Mouse (Mus musculus): ENCODE measurements around the gene Rdh19. TPM values are rescaled to one million over a fixed set of nuclear protein-coding genes. Genes with fewer than 3 reads are reported as not detected.
"Not testable (repeated sequence)": the region's sequence is repeated elsewhere in the genome, so short reads cannot be mapped to it uniquely, and the experiment has no call there.

Rdh19 gene
- polyA plus RNA-seq, 1 experiment from 2014 or later = not detected

DNA sequence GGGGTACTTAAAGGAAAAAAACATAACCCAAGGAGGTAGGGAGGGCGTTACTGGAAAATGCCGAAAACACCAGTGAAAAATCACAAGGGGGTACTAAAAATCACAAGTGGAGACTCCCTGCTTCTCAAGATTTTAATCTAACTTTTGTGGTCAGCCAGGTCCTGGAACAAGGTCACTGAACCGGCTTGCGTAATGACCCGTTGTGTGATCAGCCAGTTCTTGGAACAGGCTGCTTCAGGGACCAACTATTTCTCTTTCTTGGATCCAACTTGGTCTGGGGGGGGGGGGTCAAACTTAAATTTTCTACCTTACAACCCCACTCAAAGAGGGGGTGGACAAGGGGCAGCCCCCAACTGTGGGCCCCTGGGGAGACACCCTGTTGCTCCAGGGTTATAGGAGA lies 11.9 kb upstream of the Rdh19 start:
- not testable (repeated sequence) for H3K9me3 ChIP-seq; H3K9ac ChIP-seq; H3K27ac ChIP-seq; H3K4me2 ChIP-seq (replicated peaks); H3K4me3 ChIP-seq; H3K4me1 ChIP-seq; ATAC-seq (ENCODE audit: insufficient number of reproducible peaks, insufficient read depth, low FRiP score, low TSS enrichment); H3K36me3 ChIP-seq; H3K27me3 ChIP-seq
- WGBS = 96% methylated on average over 5 of the region's 5 CpGs

DNA sequence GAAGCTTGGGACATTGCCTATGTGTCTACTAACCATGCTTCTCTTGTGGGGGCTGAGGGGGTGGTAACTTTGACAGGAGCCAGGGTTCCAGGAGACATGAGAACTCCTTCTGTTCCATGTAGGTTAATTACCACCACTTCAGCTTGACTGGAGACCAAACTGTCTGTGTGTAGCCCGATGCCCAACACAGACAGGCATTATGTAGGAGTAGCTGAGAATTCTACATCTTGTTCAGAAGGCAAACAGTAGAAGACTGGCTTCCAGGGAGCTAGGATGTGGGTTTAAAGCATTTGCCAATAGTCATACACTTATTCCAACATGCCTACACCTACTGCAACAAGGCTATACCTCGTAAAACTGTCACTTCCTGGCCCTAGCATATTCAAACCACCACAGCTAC lies 11.2 kb upstream of the Rdh19 start:
- no peaks in the 10 kb centered on the region for H3K4me1 ChIP-seq
- 84% methylated on average over 2 of the region's 2 CpGs for WGBS

DNA sequence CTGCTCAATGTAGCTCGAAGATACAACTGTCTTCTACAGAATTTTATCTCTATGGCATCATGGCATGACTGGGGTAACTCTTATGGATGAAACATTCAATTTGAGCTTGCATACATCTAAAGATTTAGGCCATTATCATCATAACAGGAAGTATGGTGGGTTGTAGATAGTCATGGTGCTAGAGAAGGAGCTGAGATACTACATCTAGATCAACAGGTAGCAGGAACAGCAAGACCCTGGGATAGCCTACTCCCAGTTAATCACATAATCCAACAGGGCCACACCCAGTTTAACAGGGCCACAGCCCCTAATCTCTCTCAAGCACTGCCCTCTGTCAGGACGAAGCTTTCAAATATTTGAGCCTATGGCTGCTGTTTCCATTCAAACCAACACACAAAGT lies 9.0 kb upstream of the Rdh19 start:
- WGBS = 68% methylated on average over 2 of the region's 2 CpGs

More for the DNA sequence above, 11.2 kb upstream of the Rdh19 start:
- H3K27ac ChIP-seq = no peak overlapping the region
- no peak overlapping the region for H3K9ac ChIP-seq
- no peak overlapping the region for H3K4me2 ChIP-seq (replicated peaks)
- no peaks in the 10 kb centered on the region for H3K36me3 ChIP-seq
- no peaks in the 10 kb centered on the region for H3K27me3 ChIP-seq
- H3K9me3 ChIP-seq = no peaks in the 10 kb centered on the region
- no peak for ATAC-seq (ENCODE audit: insufficient number of reproducible peaks, insufficient read depth, low FRiP score, low TSS enrichment)
- no peak overlapping the region for H3K4me3 ChIP-seq

DNA sequence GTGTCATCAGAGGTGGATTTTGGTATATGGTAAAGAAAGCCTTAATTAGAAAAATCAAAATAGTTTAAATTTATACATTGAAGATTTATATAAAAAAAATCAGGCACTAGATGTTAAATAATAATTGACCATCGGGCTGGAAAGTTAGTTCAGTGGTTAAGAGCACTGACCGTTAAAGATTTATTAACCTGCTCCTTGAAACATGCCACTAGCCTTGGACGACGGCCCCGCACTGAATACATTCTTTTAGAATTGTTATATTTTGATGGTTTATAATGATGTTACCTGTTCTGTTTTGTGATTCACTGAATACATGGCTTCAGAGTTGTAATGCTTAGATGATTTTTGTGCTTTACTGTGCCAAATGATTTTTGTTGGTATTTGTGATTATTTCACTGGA lies 3.8 kb upstream of the Rdh19 start:
- not testable (repeated sequence) for H3K4me1 ChIP-seq; H3K4me3 ChIP-seq; H3K36me3 ChIP-seq; ATAC-seq (ENCODE audit: insufficient number of reproducible peaks, insufficient read depth, low FRiP score, low TSS enrichment); H3K27ac ChIP-seq; H3K4me2 ChIP-seq (replicated peaks); H3K9ac ChIP-seq; H3K27me3 ChIP-seq; H3K9me3 ChIP-seq
- WGBS = 91% methylated on average over 5 of the region's 5 CpGs

More for the DNA sequence above, 9.0 kb upstream of the Rdh19 start:
- H3K9me3 ChIP-seq = no peaks in the 10 kb centered on the region
- H3K4me2 ChIP-seq (replicated peaks) = no peak overlapping the region
- no peaks in the 10 kb centered on the region for H3K27me3 ChIP-seq
- no peak overlapping the region for H3K27ac ChIP-seq
- ATAC-seq (ENCODE audit: insufficient number of reproducible peaks, insufficient read depth, low FRiP score, low TSS enrichment) = no peak
- no peaks in the 10 kb centered on the region for H3K4me1 ChIP-seq
- H3K4me3 ChIP-seq = no peak overlapping the region
- no peak overlapping the region for H3K9ac ChIP-seq
- no peaks in the 10 kb centered on the region for H3K36me3 ChIP-seq

DNA sequence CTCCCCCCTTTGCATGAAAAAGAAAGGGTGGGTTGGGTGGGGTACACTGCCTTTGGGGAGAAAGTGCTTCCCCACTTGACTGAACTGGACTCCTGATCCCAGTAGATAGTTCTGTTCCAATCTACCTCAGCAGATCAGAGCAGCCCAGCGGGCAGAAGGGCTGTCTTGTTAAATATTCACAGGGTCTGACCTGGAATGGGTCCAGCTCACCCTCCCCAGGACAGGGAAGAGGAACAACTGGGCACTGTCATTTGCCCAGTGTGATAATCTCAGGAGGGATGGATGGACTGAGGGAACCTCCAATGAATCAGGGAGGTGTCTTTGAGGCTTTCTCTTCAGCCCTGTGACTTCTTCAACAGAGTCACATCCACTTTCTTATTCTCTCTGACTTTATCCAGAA lies 1.6 kb upstream of the Rdh19 start:
- no peak overlapping the region for H3K4me3 ChIP-seq
- H3K4me1 ChIP-seq = no peaks in the 10 kb centered on the region
- no peak for ATAC-seq (ENCODE audit: insufficient number of reproducible peaks, insufficient read depth, low FRiP score, low TSS enrichment)
- H3K36me3 ChIP-seq = no peaks in the 10 kb centered on the region
- 69% methylated on average over 1 of the region's 1 CpGs for WGBS
- H3K9me3 ChIP-seq = no peaks in the 10 kb centered on the region
- H3K27ac ChIP-seq = no peak overlapping the region
- no peak overlapping the region for H3K4me2 ChIP-seq (replicated peaks)
- H3K27me3 ChIP-seq = no peaks in the 10 kb centered on the region
- H3K9ac ChIP-seq = no peak overlapping the region

GRCm38 (mm10) chr10:127856376-127856775 lies 6.6 kb downstream of the Rdh19 start:
- Histone ChIP-seq H3K4me3 (no peak overlapping the region), H3K4me2 (replicated peaks) (no peak overlapping the region), H3K9me3 (no peaks in the 10 kb centered on the region), H3K27ac (no peak overlapping the region), H3K9ac (no peak overlapping the region), H3K27me3 (no peaks in the 10 kb centered on the region), H3K4me1 (no peaks in the 10 kb centered on the region), H3K36me3 (no peaks in the 10 kb centered on the region)
- ATAC-seq (ENCODE audit: insufficient number of reproducible peaks, insufficient read depth, low FRiP score, low TSS enrichment) = no peak

DNA sequence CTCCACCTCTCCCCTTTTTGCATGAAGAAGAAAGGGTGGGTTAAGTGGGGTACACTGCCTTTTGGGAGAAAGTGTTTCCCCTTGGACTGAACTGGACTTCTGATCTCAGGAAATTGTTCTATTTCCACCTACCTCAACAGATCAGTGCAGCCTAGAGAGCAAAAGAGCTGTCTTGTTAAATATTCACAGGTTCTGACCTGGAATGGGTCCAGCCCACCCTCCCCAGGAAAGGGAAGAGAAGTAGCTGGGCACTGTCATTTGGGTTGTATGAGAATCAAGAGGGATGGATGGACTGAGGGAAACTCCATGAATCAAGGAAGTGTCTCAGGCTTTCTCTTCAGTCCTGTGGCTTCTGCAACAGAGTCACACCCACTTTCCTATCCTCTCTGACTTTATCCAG lies 15.2 kb downstream of the Rdh19 start:
- no peak overlapping the region for H3K9ac ChIP-seq
- no peak overlapping the region for H3K27ac ChIP-seq
- H3K36me3 ChIP-seq = no peaks in the 10 kb centered on the region
- no peak overlapping the region for H3K4me2 ChIP-seq (replicated peaks)
- no peaks in the 10 kb centered on the region for H3K9me3 ChIP-seq
- no peak overlapping the region for H3K4me3 ChIP-seq
- no peaks in the 10 kb centered on the region for H3K4me1 ChIP-seq
- ATAC-seq (ENCODE audit: insufficient number of reproducible peaks, insufficient read depth, low FRiP score, low TSS enrichment) = no peak
- H3K27me3 ChIP-seq = no peaks in the 10 kb centered on the region

GRCm38 (mm10) chr10:127866232-127866631 lies 16.5 kb downstream of the Rdh19 start, which contains the start of gene Rdh16f2:
Gene Rdh16f2 (plus strand): TSS chr10:127866474.
- Histone ChIP-seq H3K27me3 (no peaks in the 10 kb centered on the region), H3K4me3 (no peak within 1 kb of the TSS), H3K36me3 (no peaks in the 10 kb centered on the region), H3K27ac (no peak within 1 kb of the TSS), H3K4me1 (no peaks in the 10 kb centered on the region), H3K9me3 (no peaks in the 10 kb centered on the region), H3K9ac (no peak within 1 kb of the TSS), H3K4me2 (replicated peaks) (no peak within 1 kb of the TSS)
- WGBS = 87% methylated on average over 3 of the region's 3 CpGs
- ATAC-seq (ENCODE audit: insufficient number of reproducible peaks, insufficient read depth, low FRiP score, low TSS enrichment) = no peak

GRCm38 (mm10) chr10:127872484-127872883 lies 22.8 kb downstream of the Rdh19 start:
- ATAC-seq (ENCODE audit: insufficient number of reproducible peaks, insufficient read depth, low FRiP score, low TSS enrichment) = no peak
- Histone ChIP-seq H3K9me3 (no peaks in the 10 kb centered on the region), H3K4me2 (replicated peaks) (no peak overlapping the region), H3K36me3 (no peaks in the 10 kb centered on the region), H3K4me1 (no peaks in the 10 kb centered on the region), H3K27ac (no peak overlapping the region), H3K4me3 (no peak overlapping the region), H3K9ac (no peak overlapping the region), H3K27me3 (no peaks in the 10 kb centered on the region)
- 69% methylated on average over 4 of the region's 4 CpGs for WGBS

DNA sequence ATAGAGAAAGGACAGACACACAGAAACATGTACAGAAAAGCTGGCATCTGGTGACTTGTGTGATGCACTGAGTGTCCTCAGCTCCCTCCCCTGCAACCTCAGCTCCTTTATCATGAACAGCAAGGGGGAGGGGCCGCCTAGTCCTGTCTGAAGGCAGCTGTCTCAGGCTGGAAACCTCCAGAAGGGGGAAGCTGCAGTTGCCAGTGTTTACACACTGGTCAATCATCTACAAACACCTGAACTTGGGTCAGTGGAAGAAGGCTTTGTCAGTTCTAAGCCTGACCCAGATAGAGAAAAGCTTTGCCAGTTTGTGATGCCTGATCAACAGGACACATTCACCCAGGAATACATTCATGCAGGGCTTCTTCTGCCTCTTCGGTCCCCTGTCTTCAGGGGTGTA lies 28.0 kb downstream of the Rdh19 start:
- no peaks in the 10 kb centered on the region for H3K4me1 ChIP-seq
- 51% methylated on average over 2 of the region's 2 CpGs for WGBS
- H3K27ac ChIP-seq = no peak overlapping the region
- no peaks in the 10 kb centered on the region for H3K9me3 ChIP-seq
- no peaks in the 10 kb centered on the region for H3K27me3 ChIP-seq
- no peaks in the 10 kb centered on the region for H3K36me3 ChIP-seq
- no peak for ATAC-seq (ENCODE audit: insufficient number of reproducible peaks, insufficient read depth, low FRiP score, low TSS enrichment)
- H3K4me3 ChIP-seq = no peak overlapping the region
- H3K9ac ChIP-seq = no peak overlapping the region
- H3K4me2 ChIP-seq (replicated peaks) = no peak overlapping the region

DNA sequence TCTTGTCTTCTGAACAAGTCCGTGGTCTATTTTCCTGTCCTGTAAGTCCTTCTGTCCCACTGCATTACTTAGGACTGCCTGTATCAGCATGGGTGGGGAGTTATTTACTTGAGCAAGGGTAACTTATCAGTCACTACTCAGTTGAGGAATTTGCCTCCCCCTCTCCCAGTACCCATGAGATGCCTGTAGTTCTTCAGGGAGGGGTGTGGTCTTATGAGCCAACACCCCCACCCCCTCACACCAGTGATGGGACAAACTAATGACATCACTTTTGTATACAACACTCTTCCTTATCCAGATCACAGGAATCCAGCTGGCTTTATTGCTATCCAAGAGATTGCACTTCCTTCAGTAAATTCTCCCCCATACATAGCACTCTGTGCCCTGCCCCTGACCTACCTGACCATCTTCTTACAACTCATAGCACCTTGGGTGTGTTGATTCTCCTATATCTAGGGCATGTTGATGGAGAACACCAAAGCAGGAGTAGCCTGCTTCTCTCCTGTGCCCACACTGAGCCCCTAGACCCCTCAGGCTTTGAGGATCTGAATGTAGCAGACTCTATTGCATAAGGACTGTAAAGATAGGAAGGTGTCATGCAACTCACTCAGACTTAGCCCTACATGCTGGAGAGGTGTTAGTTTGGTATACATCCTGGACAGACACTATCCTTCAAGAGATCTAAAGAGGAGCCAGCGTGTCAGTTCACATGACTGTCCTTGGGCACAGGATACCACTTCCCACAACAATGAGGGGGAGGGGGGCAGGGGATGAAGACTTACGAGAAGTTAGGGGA lies 28.7 kb downstream of the Rdh19 start:
- no peaks in the 10 kb centered on the region for H3K27me3 ChIP-seq
- 78% methylated on average over 3 of the region's 3 CpGs for WGBS
- no peaks in the 10 kb centered on the region for H3K36me3 ChIP-seq
- ATAC-seq (ENCODE audit: insufficient number of reproducible peaks, insufficient read depth, low FRiP score, low TSS enrichment) = no peak
- no peak overlapping the region for H3K4me3 ChIP-seq
- no peak overlapping the region for H3K27ac ChIP-seq
- no peak overlapping the region for H3K9ac ChIP-seq
- H3K4me2 ChIP-seq (replicated peaks) = no peak overlapping the region
- H3K9me3 ChIP-seq = no peaks in the 10 kb centered on the region
- H3K4me1 ChIP-seq = no peaks in the 10 kb centered on the region

- Histone ChIP-seq H3K4me3 (no peak overlapping the region), H3K4me2 (replicated peaks) (no peak overlapping the region)
- WGBS = 81% methylated on average over 3 of the region's 3 CpGs
Measured at GRCm38 (mm10) chr10:127879155-127879688, 29.5 kb downstream of the Rdh19 start.

More at GRCm38 (mm10) chr10:127879155-127879688, 29.5 kb downstream of the Rdh19 start:
- Histone ChIP-seq H3K36me3 (no peaks in the 10 kb centered on the region), H3K27me3 (no peaks in the 10 kb centered on the region), H3K9ac (no peak overlapping the region), H3K4me1 (no peaks in the 10 kb centered on the region), H3K27ac (no peak overlapping the region), H3K9me3 (no peaks in the 10 kb centered on the region)
- no peak for ATAC-seq (ENCODE audit: insufficient number of reproducible peaks, insufficient read depth, low FRiP score, low TSS enrichment)
